Mouse (Mus musculus) forebrain, embryonic 14.5 days (tissue): ENCODE measurements around the gene Large1. TPM values are rescaled to one million over a fixed set of nuclear protein-coding genes. Genes with fewer than 3 reads are reported as not detected.
A peak's percentile ranks its signal among the peaks of the same experiment; 100 is the strongest.
"Not testable (repeated sequence)": the region's sequence is repeated elsewhere in the genome, so short reads cannot be mapped to it uniquely, and the experiment has no call there.

ENCODE experiments used
- ATAC-seq: fragments of 200-750 bp; cut with Nextera tagmentation; 2 replicates; pipeline ENCODE4 v1.8.0; 2017; ENCODE audit warnings: mild to moderate bottlenecking, moderate library complexity
- DNase-seq: peaks from one replicate; pipeline ENCODE4 v3.0.0-alpha.2; 2015; ENCODE audit warnings: low spot score
- H3K27ac ChIP-seq: fragments of 300-500 bp; sonication (generic); 2 replicates; pipeline ENCODE4 v1.5.1; 2014; ENCODE audit warnings: low read depth, mild to moderate bottlenecking, control low read depth, low read length, moderate library complexity
- H3K27me3 ChIP-seq: fragments of 300-500 bp; sonication (generic); replicated peaks from 2 replicates; pipeline ENCODE4 v1.6.1; 2014; ENCODE audit warnings: low read length, control low read depth, mixed read lengths; ENCODE audit not compliant: control insufficient read depth, insufficient read depth
- H3K36me3 ChIP-seq: fragments of 300-500 bp; sonication (generic); 2 replicates; pipeline ENCODE4 v1.6.1; 2014; ENCODE audit warnings: low read length, control low read depth; ENCODE audit not compliant: control insufficient read depth, insufficient read depth
- H3K4me1 ChIP-seq: fragments of 300-500 bp; sonication (generic); 2 replicates; pipeline ENCODE4 v1.6.1; 2014; ENCODE audit warnings: antibody characterized with exemption, low read length, control low read depth; ENCODE audit not compliant: control insufficient read depth, insufficient read depth
- H3K4me2 ChIP-seq: fragments of 300-500 bp; sonication (generic); 2 replicates; pipeline ENCODE4 v1.6.1; 2014; ENCODE audit warnings: mild to moderate bottlenecking, control low read depth, low read length
- H3K4me3 ChIP-seq: fragments of 300-500 bp; sonication (generic); 2 replicates; pipeline ENCODE4 v1.5.1; 2014; ENCODE audit warnings: low read depth, low read length, control low read depth
- H3K9ac ChIP-seq: fragments of 300-500 bp; sonication (generic); 2 replicates; pipeline ENCODE4 v1.6.1; 2014; ENCODE audit warnings: mild to moderate bottlenecking, low read length, control low read depth, moderate library complexity
- H3K9me3 ChIP-seq: fragments of 300-500 bp; sonication (generic); replicated peaks from 2 replicates; pipeline ENCODE4 v1.6.1; 2016; ENCODE audit warnings: low read length, control low read depth, mixed read lengths; ENCODE audit not compliant: control insufficient read depth
- WGBS: fragments of 180-500 bp; shearing (Covaris S2); extraction: QIAGEN DNeasy Blood & Tissue Kit; methylation state at CpG from one replicate; pipeline ENCODE4 v1.1.7; 2014; 5-methylcytosine and 5-hydroxymethylcytosine counted together
- polyA plus RNA-seq: library from polyadenylated mRNA; unstranded; fragments of >200 nt; fragmentation: Nextera tagmentation; extraction: Ambion mirVana; gene quantifications from 2 replicates; pipeline ENCODE4 v1.2.1, GENCODE M21; 2014

Gene Large1
- polyA plus RNA-seq, 1 experiment from 2014 or later: 19.6 TPM

GRCm38 (mm10) chr8:73123864-73124499 is 229.4 kb downstream of the Large1 start:
- Histone ChIP-seq H3K4me1 (no peaks in the 10 kb centered on the region), H3K4me2 (no peak overlapping the region), H3K27me3 (no peaks in the 10 kb centered on the region), H3K4me3 (no peak overlapping the region), H3K9ac (no peak overlapping the region), H3K36me3 (no peaks in the 10 kb centered on the region), H3K9me3 (no peaks in the 10 kb centered on the region), H3K27ac (no peak overlapping the region)
- no peak for DNase-seq
- 82% methylated on average over 5 of the region's 5 CpGs for WGBS
- ATAC-seq: no peak

DNA sequence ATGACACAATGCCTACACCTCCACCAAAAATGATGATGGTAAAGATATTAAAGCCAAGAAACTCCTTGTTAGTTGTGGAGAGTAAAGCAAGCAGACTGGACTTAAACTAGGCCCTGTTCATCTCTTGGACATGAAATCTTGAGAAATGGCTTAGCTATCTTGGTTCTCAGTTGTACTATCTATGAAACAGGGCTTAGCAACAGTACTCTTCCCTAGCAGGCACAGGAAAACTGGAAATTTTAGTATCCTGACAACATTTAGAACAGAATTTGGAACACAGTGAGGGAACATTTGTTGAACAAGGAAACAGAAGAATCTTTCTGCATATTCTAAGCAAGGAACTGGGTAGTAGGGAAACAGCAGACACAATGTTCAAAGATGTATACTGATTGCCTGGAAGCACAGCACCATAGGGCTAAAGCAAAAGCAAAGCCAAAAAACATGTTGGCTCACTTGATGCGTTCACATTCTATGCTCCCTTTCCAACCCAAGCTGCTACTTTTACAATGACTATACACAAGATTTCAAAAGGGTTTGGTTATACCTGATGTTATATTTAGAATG is 240.9 kb downstream of the Large1 start:
- DNase-seq: no peak
- H3K4me1 ChIP-seq: no peaks in the 10 kb centered on the region
- H3K9ac ChIP-seq: no peak overlapping the region
- 83% methylated on average over 1 of the region's 1 CpGs for WGBS
- no peaks in the 10 kb centered on the region for H3K27me3 ChIP-seq
- H3K36me3 ChIP-seq: no peaks in the 10 kb centered on the region
- H3K4me3 ChIP-seq: no peak overlapping the region
- ATAC-seq: no peak
- no peaks in the 10 kb centered on the region for H3K9me3 ChIP-seq
- H3K4me2 ChIP-seq: no peak overlapping the region
- no peak overlapping the region for H3K27ac ChIP-seq

- ATAC-seq (peak; percentile 46; the same call in 1 of the 2 replicates), DNase-seq (peak; percentile 35)
- 9% methylated on average over 1 of the region's 1 CpGs for WGBS
- Histone ChIP-seq H3K4me2 (no peak overlapping the region), H3K4me3 (no peak overlapping the region), H3K36me3 (no peaks in the 10 kb centered on the region), H3K27me3 (no peaks in the 10 kb centered on the region), H3K9ac (no peak overlapping the region), H3K27ac (no peak overlapping the region), H3K4me1 (no peaks in the 10 kb centered on the region), H3K9me3 (no peaks in the 10 kb centered on the region)
Measured at GRCm38 (mm10) chr8:73104089-73104488, 249.3 kb downstream of the Large1 start.

DNA sequence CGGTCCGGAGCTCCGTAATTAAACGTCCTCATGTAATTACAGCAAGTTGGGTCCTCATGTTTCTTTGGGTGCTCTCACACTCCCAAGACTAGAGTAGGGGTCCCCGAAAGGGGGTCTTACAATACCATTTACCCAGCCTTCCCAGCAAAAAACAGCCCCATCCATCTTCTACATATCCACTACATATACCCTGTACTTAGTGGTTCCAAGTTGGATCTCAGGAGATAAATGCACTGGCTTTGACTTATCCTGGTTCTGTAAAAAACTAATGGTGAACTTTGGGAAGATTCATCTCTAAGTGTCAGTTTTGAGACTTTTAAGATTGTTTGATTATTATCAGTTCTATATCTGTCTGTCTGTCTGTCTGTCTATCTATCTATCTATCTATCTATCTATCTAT is 252.3 kb downstream of the Large1 start:
- no peaks in the 10 kb centered on the region for H3K36me3 ChIP-seq
- H3K4me2 ChIP-seq: no peak overlapping the region
- H3K4me3 ChIP-seq: no peak overlapping the region
- no peaks in the 10 kb centered on the region for H3K9me3 ChIP-seq
- DNase-seq (no peak), ATAC-seq (no peak)
- 90% methylated on average over 5 of the region's 5 CpGs for WGBS
- no peak overlapping the region for H3K9ac ChIP-seq
- no peaks in the 10 kb centered on the region for H3K27me3 ChIP-seq
- H3K4me1 ChIP-seq: no peaks in the 10 kb centered on the region
- no peak overlapping the region for H3K27ac ChIP-seq

GRCm38 (mm10) chr8:73100607-73101006 is 252.7 kb downstream of the Large1 start:
- H3K4me2 ChIP-seq, H3K36me3 ChIP-seq, H3K4me1 ChIP-seq, H3K4me3 ChIP-seq, H3K27me3 ChIP-seq, H3K27ac ChIP-seq, H3K9ac ChIP-seq, DNase-seq, ATAC-seq, H3K9me3 ChIP-seq: not testable (repeated sequence)
- whole genome bisulfite sequencing: 47% methylated on average over 3 of the region's 3 CpGs

- no peaks in the 10 kb centered on the region for H3K36me3 ChIP-seq
- no peak for DNase-seq
- H3K4me1 ChIP-seq: no peaks in the 10 kb centered on the region
- no peak overlapping the region for H3K27ac ChIP-seq
- 93% methylated on average over 3 of the region's 3 CpGs for WGBS
- H3K9ac ChIP-seq: no peak overlapping the region
- ATAC-seq: no peak
- H3K9me3 ChIP-seq: no peaks in the 10 kb centered on the region
- no peak overlapping the region for H3K4me2 ChIP-seq
- no peaks in the 10 kb centered on the region for H3K27me3 ChIP-seq
- H3K4me3 ChIP-seq: no peak overlapping the region
Measured at GRCm38 (mm10) chr8:73099542-73099941, 253.8 kb downstream of the Large1 start.

GRCm38 (mm10) chr8:73096952-73097351 is 256.4 kb downstream of the Large1 start:
- Histone ChIP-seq H3K4me3 (no peak overlapping the region), H3K9me3 (no peaks in the 10 kb centered on the region), H3K36me3 (no peaks in the 10 kb centered on the region), H3K27me3 (no peaks in the 10 kb centered on the region), H3K27ac (no peak overlapping the region), H3K4me1 (no peaks in the 10 kb centered on the region), H3K4me2 (no peak overlapping the region), H3K9ac (no peak overlapping the region)
- WGBS: 92% methylated on average over 2 of the region's 2 CpGs
- ATAC-seq (no peak), DNase-seq (no peak)

- not testable (repeated sequence) for H3K4me3 ChIP-seq, H3K4me2 ChIP-seq, H3K36me3 ChIP-seq, DNase-seq, H3K9ac ChIP-seq, H3K27me3 ChIP-seq, H3K4me1 ChIP-seq, ATAC-seq, H3K27ac ChIP-seq, H3K9me3 ChIP-seq
- WGBS: 100% methylated on average over 1 of the region's 1 CpGs
Measured at GRCm38 (mm10) chr8:73077746-73078145, 275.6 kb downstream of the Large1 start.

- no peak for ATAC-seq
- 64% methylated on average over 1 of the region's 1 CpGs for WGBS
- Histone ChIP-seq H3K27ac (no peak overlapping the region), H3K4me1 (no peaks in the 10 kb centered on the region), H3K9ac (no peak overlapping the region), H3K4me2 (no peak overlapping the region), H3K27me3 (no peaks in the 10 kb centered on the region), H3K36me3 (no peaks in the 10 kb centered on the region), H3K9me3 (no peaks in the 10 kb centered on the region), H3K4me3 (no peak overlapping the region)
- DNase-seq: no peak
Measured at GRCm38 (mm10) chr8:73061410-73061809, 291.9 kb downstream of the Large1 start.
